Mouse (Mus musculus) gastrocnemius, postnatal 14 days (tissue): ENCODE data around the gene Lgals12. TPM values are rescaled to one million over a fixed set of nuclear protein-coding genes. Genes with fewer than 3 reads are reported as not detected.

Experiments used
- DNase-seq: peaks from one replicate; pipeline ENCODE4 v3.0.0; 2021; ENCODE audit warnings: mixed read lengths
- intact Hi-C: fragments of 180-260 bp; cut with DNase I; formaldehyde crosslinking; loops from one replicate; pipeline ENCODE4 v1.15.1; 2025; ENCODE audit warnings: low total_unique reads
- total RNA-seq, 2 experiments: library from RNA; stranded (reverse); gene quantifications; 2 replicates each; pipeline ENCODE4 v1.2.3; 2021

Gene Lgals12
- total RNA-seq, 2 experiments from 2014 or later = 0.13 to 0.33 TPM

DNA sequence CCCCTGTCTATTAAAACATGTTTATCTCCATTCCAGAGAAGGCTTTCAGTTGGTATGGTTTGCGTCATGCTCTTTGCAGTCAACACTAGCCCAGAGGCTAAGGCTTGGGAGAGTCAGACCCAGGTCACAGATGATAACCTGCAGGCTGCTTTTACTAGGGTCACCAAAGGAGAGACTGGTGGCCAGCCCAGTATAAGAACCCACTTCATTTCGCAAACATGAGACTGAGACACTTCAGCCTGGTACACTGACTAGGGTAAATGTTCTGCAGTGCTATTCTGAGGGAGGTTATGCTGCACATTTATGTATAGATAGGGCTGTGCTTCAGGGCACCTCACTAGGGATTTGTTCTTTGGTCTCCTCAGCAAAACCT lies 54.7 kb downstream of the Lgals12 start:
- intact Hi-C loops = no loop called here
- DNase-seq = no peak

DNA sequence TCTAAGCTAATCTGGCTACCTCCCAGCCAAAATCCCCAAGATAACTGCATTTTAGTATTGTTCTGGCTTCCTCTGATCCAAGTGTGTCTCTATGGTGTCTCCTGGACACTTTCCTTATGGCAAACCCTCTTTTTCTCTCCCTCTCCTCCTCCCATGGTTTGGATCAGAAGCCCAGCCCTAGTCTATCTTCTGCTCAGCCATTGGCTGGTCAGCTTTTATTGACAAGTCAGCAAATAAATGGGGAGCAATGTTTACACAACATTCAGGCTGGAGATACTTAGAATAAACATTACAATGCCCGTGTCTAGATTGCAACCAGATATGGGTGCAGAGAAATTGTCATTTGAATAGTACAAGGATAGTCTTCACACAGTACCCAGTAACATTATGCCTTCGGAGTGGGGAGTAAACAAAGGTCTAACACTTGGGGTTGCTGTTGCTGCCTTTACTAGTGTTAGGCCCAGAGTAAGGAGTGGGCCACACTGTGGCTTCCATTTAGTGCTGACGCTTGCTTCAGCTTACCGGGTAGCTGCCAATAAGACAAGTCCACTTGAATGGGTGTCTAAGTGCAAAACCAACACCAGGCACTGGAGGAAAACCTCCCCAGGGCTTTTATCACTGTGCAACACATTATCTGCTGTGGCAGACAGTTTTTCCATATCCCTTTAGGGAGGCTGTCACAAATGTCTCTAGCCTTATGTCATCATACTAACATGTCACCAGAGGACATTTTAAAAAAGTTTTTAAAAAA lies 55.3 kb downstream of the Lgals12 start:
- intact Hi-C loops = no loop called here
- DNase-seq = no peak

DNA sequence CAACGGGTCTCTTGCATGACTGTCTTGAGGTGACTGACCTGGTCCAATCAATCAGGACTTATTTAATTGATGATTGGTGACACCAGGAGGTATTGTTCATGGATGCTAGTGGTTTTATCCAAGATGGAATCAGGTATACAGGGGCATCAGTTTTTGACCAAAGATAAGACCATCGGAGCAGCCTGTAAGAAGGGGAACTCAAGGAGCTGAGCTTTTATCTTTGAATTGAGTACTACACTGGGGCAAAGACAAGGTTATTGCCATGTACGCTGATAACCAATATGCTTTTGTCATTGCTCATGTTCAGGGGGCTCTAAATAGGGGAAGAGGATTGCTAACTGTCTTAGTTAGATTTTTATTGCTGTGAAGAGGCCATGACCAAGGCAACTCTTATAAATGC lies 58.1 kb downstream of the Lgals12 start:
- no peak for DNase-seq
- intact Hi-C loops = no loop called here

Other genes with a start within 250 kb of the Lgals12 start
- 1 to 10 TPM; 9.4 to 9.5 TPM for gene Spindoc, start 224.2 kb downstream of the Lgals12 start, total RNA-seq
- gene 2700081O15Rik, start 189.6 kb downstream of the Lgals12 start, total RNA-seq = 10 to 100 TPM; 10.7 to 11.4 TPM
- 10 to 100 TPM; 37.1 to 40.6 TPM for gene Rtn3, start 123.9 kb downstream of the Lgals12 start, total RNA-seq
- 10 to 100 TPM; 15.4 to 16.0 TPM for gene Atl3, start 113.2 kb downstream of the Lgals12 start, total RNA-seq
- 10 to 100 TPM; 55.0 to 57.6 TPM for gene Pla2g16, start 49.7 kb downstream of the Lgals12 start, total RNA-seq
- gene Hrasls5, start 5.3 kb upstream of the Lgals12 start, total RNA-seq = not detected
- not detected for gene Slc22a19, start 104.1 kb upstream of the Lgals12 start, total RNA-seq
- not detected for gene Slc22a26, start 195.5 kb upstream of the Lgals12 start, total RNA-seq